In the genomic region with DNA sequence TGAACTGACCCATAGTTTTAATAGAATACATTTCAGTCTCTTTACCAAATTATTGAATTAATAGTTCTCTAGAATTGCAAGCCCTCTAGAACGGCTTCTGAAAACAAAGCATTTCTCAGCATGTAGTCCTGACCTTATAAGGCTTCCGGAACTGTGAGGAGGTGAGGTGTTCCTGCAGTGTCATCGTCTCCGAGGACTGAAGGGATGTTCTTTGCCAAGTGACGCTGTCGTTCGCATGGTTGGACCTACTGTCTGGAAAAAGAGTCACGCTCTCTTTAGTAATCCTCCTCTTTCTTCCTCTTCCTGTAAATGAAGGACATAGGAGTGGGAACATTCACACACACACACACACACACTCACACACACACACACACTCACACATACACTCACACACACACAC, we compare ENCODE assay signal across 14 mouse cellular contexts. TPM values are rescaled to one million over a fixed set of nuclear protein-coding genes. Genes with fewer than 3 reads are reported as not detected.
DNase-seq lines count a peak whose midpoint lies in the region; ATAC-seq and TF ChIP-seq lines count a peak whose summit lies in the region.
"Had no signal": no experiment of that assay in that cellular context is flagged by ENCODE, and none has a peak within 500 bp of the region (broad histone marks: within the 10 kb centered on the region; RNA-seq: fewer than 3 reads in every experiment).

No protein-coding gene starts in this region.

- no peak overlapping the region for H3K4me3 ChIP-seq in hindbrain, postnatal 0 days (ENCODE audit: low read length)
- no peak overlapping the region for H3K4me3 ChIP-seq in hindbrain, embryonic 10.5 days
- H3K4me3 ChIP-seq: hindbrain, embryonic 12.5 days; layer of hippocampus, adult 2 months; liver, embryonic 12.5 days had no signal

- H3K4me2 ChIP-seq in hindbrain, postnatal 0 days (ENCODE audit: low read depth, low read length): no peak overlapping the region
- H3K4me2 ChIP-seq: hindbrain, embryonic 12.5 days; liver, embryonic 12.5 days had no signal

- no peak for TF ChIP-seq CTCF in hindbrain, postnatal 0 days (IDR thresholded peaks at IDR 0.05; ENCODE audit: low read depth)

- H3K4me1 ChIP-seq in hindbrain, postnatal 0 days (ENCODE audit: insufficient read depth, low read length): no peaks in the 10 kb centered on the region
- H3K4me1 ChIP-seq in hindbrain, embryonic 10.5 days (replicated peaks): no peaks in the 10 kb centered on the region
- H3K4me1 ChIP-seq: hindbrain, embryonic 12.5 days; liver, embryonic 12.5 days had no signal

- no peak overlapping the region for H3K9ac ChIP-seq in hindbrain, postnatal 0 days (replicated peaks; ENCODE audit: low read length)
- H3K9ac ChIP-seq: hindbrain, embryonic 12.5 days; liver, embryonic 12.5 days had no signal

- H3K9me3 ChIP-seq in hindbrain, postnatal 0 days (ENCODE audit: low read length): no peaks in the 10 kb centered on the region
- H3K9me3 ChIP-seq in hindbrain, embryonic 10.5 days: no peaks in the 10 kb centered on the region
- H3K9me3 ChIP-seq: G1E; hindbrain, embryonic 12.5 days; liver, embryonic 12.5 days had no signal

- H3K27me3 ChIP-seq in hindbrain, postnatal 0 days (ENCODE audit: insufficient read depth, low read length): no peaks in the 10 kb centered on the region
- H3K27me3 ChIP-seq in hindbrain, embryonic 10.5 days (ENCODE audit: insufficient read depth, poor library complexity, severe bottlenecking): no peaks in the 10 kb centered on the region
- H3K27me3 ChIP-seq: hindbrain, embryonic 12.5 days; liver, embryonic 12.5 days had no signal

- no peak overlapping the region for H3K27ac ChIP-seq in hindbrain, postnatal 0 days
- no peak overlapping the region for H3K27ac ChIP-seq in hindbrain, embryonic 10.5 days
- H3K27ac ChIP-seq: hindbrain, embryonic 12.5 days; layer of hippocampus, adult 2 months; liver, embryonic 12.5 days had no signal

- H3K36me3 ChIP-seq in hindbrain, postnatal 0 days (ENCODE audit: insufficient read depth, low read length): no peaks in the 10 kb centered on the region
- no peaks in the 10 kb centered on the region for H3K36me3 ChIP-seq in hindbrain, embryonic 10.5 days
- H3K36me3 ChIP-seq: G1E; hindbrain, embryonic 12.5 days; liver, embryonic 12.5 days had no signal

- intact Hi-C loops in heart, postnatal 25 days (cut with DNase I): loop anchor here (5.0 kb wide), 1 partner anchor 47 kb away; the partner anchor contains the start of gene Cblb

- peak; percentile 31 for DNase-seq in adrenal gland, adult 2 months
- no peak for DNase-seq in adrenal gland, postnatal 4 days (ENCODE audit: low spot score in 2 of 2)
- DNase-seq in hindbrain, postnatal 0 days (ENCODE audit: low spot score): peak; percentile 48
- no peak for DNase-seq in hindbrain, embryonic 10.5 days (ENCODE audit: low spot score)
- DNase-seq in cerebellum, postnatal 25 days: peak; percentile 6 to 24
- DNase-seq in heart, postnatal 25 days (ENCODE audit: low spot score): peak; percentile 3
- DNase-seq in testis, postnatal 14 days (ENCODE audit: low spot score): no peak
- DNase-seq: kidney, adult 18-20 months; lung, postnatal 4 days had no signal

- no peak for ATAC-seq in hindbrain, postnatal 0 days
- ATAC-seq in erythroid progenitor cell, adult 5-6 weeks (replicated peaks; ENCODE audit: low FRiP score, poor library complexity, severe bottlenecking): no peak
- ATAC-seq: liver, embryonic 12.5 days had no signal

- 37% methylated on average over 8 of the region's 8 CpGs for WGBS in hindbrain, postnatal 0 days
- WGBS in hindbrain, embryonic 10.5 days: 54% methylated on average over 8 of the region's 8 CpGs

RNA-seq across cellular contexts. Expression of gene Cblb, which starts 45.6 kb away (rescaled TPM):
- total RNA-seq in adrenal gland, adult 2 months (2021): 10 to 100 TPM; 26.8 to 39.4 TPM
- 7.8 and 8.3 TPM in 2 replicates for polyA plus RNA-seq in adrenal gland, adult 2 months (2012; rRNA removed)
- total RNA-seq in adrenal gland, postnatal 4 days (2021): 10 to 100 TPM; 24.4 to 27.1 TPM
- 9.6 and 11.4 TPM in 2 replicates for total RNA-seq in hindbrain, postnatal 0 days (2014; rRNA removed)
- 3.6 and 4.3 TPM in 2 replicates for polyA plus RNA-seq in hindbrain, postnatal 0 days (2015; fragmentation: Nextera tagmentation; extraction: Ambion mirVana)
- 34.8 and 42.6 TPM in 2 replicates for polyA plus RNA-seq in hindbrain, embryonic 10.5 days (2016; fragmentation: Nextera tagmentation; extraction: Ambion mirVana)
- total RNA-seq in heart, postnatal 25 days (2021): 10 to 100 TPM; 14.2 to 16.1 TPM
- total RNA-seq in erythroid progenitor cell, adult 5-6 weeks (2015; ENCODE audit: low replicate concordance): 14.3 and 17.3 TPM in 2 replicates
- total RNA-seq in erythroid progenitor cell, adult 5-6 weeks (2017; ENCODE audit: low replicate concordance): 5.4 and 7.8 TPM in 2 replicates

Comparison
In these comparisons a context has a peak if more than half of its experiments do, and no peak if none do; other contexts are left out.
1. DNase-seq: peak in adrenal gland, adult 2 months (single experiment), hindbrain, postnatal 0 days (single experiment), cerebellum, postnatal 25 days (2 of 2) and heart, postnatal 25 days (single experiment); none in adrenal gland, postnatal 4 days (0 of 2), hindbrain, embryonic 10.5 days (single experiment) and testis, postnatal 14 days (single experiment).